Mouse (Mus musculus) left cerebral cortex, postnatal 14 days (tissue): ENCODE results near the gene Bicc1. TPM values are rescaled to one million over a fixed set of nuclear protein-coding genes. Genes with fewer than 3 reads are reported as not detected.

Experiments used
- DNase-seq, 2 experiments: peaks; one replicate each; pipeline ENCODE4 v3.0.0; 2021 to 2022; ENCODE audit warnings: low spot score in 2 of 2, mixed read lengths in 1 of 2
- intact Hi-C: fragments of 180-260 bp; cut with DNase I; formaldehyde crosslinking; loops from one replicate; pipeline ENCODE4 v1.15.1; 2025
- total RNA-seq, 2 experiments: library from RNA; stranded (reverse); gene quantifications; 2 replicates each; pipeline ENCODE4 v1.2.3; 2021

Gene Bicc1
- total RNA-seq, 2 experiments from 2014 or later, result 6.5 to 6.7 TPM

DNA sequence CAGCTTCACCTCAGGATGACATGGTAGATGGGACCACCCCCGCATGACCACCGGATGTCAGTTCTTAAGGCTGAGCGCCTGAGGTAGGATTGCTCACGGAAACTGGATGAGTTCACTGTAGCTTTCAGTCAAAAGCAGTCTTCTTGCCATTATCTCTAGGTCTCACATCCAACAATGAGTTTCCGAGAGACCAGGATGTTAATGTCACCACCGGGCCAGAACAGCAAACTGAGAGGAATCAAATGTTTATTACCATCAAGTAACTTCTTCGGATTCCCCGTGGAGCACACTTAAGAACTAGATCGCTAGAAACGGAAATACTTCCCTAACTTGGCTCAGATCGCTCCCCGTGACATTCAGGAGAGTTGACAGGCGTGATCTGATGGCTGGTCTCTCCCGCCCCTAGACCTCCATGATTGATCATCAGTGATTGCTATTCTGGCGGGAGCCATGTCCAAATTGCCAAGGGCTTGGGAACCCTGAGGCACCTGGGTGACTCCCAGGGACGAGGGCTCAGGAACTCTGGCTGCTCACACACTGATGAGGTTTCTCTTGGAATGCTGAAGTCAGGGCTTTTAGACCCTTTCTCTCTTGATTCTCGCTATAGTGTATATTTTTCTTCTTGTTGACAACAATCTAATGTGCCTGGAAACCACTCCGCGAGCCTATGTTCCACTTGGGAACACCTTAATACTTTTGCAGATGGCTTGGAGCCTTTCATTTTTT, 149.6 kb downstream of the Bicc1 start:
- DNase-seq, result no peak
- intact Hi-C loops, result no loop called here

DNA sequence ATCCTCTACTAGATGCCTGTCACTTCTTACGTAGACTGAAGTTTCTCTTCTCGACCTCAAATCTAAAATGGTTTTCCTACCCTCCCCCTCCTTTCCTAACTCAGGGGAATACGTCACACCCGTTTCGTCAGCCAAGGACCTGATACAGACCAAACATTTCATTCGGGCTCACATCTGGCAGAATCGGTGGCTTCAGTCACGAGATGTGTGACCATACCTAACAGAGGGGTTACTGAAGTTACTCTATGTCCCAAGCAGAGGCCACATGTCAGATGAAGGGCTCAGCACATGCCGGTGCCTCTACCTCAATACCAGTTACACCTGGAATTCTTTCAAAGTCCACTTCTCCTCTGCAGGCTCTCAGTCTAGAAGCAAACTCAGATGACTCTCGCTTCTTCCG, 150.8 kb downstream of the Bicc1 start:
- no peak for DNase-seq
- intact Hi-C loops, result no loop called here

DNA sequence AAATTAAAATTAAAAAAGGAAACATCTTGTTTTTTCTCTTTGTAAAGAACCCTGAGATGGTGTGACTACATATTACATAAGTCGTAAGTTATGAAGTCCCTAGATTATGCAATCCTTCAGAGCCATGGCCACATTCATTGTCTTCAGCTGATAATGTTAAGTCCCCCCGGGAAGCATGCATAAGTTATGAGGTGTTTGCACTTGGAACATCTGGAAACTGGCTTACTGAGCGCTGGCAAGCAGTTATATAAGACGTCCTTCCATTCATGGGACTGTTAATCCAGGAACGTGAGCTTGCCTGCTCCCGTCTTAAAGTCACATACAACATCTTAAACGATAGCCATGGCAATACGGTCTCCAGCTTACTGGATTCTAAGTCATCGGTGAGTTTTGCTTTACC, 151.5 kb downstream of the Bicc1 start:
- intact Hi-C loops, result no loop called here
- no peak for DNase-seq

DNA sequence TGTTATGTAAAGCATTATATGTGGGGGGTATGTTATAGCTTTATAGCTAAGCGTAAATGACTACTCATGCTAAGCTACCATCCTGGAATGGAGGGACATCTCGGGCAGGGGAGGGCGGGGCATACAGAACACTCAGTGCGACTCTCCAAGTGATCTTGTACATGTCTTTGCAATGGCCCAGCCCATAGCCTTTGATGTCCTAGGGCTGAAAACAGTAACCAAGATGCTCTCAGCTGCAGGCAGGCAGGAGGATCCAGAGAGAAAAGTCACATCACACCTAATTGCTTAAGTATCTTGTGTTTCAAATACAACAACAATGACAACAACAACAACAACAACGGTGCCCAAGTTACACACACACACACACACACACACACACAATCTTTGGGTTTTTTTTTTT, 152.0 kb downstream of the Bicc1 start:
- intact Hi-C loops, result no loop called here
- DNase-seq, result no peak

DNA sequence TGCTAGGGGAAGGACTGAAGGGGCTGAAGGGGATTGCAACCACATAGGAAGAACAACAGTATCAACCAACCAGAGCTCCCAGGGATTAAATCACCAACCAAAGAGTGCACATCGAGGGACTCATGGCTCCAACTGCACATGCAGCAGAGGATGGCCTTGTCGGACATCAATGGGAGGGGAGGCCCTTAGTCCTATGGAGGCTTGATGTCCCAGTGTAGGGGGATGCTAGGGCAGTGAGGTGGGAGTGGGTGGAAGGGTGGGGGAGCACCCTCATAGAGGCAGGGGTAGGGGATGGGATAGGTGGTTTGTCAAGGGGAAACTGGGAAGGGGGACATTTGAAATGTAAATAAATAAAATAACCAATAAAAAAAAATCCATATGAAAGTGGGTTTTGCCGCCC, 152.5 kb downstream of the Bicc1 start:
- DNase-seq, result no peak
- intact Hi-C loops, result no loop called here

DNA sequence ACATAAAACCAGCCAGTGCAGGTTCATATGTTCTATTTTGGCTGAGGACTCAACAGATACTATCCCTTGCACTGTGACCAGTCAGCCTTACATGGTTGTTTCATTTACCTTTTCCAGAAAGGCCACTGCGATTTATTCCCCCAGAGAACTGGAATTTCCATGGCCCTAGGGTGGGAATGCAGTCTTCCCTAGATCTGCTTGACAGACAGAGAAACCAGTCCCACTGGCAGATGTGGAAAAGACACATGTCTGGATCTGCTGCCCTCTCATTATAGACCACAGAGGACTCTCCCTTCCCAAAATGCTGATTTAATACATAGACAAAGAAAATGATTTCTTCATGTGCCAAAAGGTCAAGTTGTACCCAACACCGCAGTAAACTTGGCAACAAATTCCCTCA, 156.6 kb downstream of the Bicc1 start:
- DNase-seq, result no peak
- intact Hi-C loops, result no loop called here

DNA sequence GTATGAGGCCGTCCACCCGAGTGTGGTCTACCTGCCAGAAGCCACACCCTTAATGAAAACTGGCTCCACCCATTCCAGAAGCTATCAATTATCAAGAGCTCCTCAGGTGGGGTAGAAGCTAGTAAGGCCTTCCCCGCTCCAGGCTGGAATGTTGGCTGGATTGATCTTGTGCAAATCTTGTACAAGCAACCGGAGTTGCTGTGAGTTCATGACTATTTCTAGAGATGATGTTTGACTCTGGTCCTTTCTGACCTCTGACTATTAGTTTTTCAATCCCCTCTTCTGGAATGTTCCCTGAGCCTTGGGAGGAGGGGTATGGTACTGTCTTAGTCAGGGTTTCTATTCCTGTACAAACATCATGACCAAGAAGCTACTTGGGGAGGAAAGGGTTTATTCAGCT, 157.3 kb downstream of the Bicc1 start:
- intact Hi-C loops, result no loop called here
- DNase-seq, result no peak

DNA sequence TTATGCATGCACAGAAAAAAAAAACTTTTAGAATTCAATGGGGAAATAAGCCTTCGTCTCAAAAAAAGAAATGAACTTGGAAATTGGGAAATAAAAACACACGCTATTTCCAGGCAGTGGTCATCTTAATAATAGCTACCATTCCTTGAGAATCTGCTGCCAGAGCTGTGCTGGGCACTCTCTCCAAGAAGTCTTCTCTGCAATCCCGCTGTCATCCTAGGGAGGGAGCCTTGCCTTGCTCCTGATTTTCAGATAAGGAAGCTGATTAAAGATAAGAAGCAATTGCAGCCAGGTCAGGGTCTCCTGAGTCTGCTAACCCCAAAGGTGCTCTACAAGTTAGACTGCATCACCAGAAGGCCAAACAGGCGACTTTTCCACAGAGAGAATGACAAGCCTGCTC, 161.4 kb downstream of the Bicc1 start:
- intact Hi-C loops, result no loop called here
- DNase-seq, result peak; percentile 33 to 57

DNA sequence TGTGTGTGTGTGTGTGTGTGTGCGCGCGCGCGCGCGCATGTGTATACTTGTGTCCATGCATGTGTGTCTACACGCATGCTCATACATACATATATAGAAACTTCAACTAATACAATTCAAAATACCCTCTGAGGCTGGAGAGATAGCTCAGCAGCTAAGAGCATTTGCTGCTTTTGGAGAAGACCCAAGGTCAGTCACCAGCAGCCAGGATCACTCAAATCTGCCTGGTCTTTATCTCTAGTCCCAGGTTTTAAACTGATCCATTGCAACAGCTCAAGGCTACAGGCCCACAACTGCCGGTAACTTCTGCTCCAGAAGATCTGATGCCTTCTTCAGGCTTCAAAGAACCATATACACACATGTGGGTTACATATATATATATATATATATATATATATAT, 163.4 kb downstream of the Bicc1 start:
- intact Hi-C loops, result no loop called here
- DNase-seq, result no peak

DNA sequence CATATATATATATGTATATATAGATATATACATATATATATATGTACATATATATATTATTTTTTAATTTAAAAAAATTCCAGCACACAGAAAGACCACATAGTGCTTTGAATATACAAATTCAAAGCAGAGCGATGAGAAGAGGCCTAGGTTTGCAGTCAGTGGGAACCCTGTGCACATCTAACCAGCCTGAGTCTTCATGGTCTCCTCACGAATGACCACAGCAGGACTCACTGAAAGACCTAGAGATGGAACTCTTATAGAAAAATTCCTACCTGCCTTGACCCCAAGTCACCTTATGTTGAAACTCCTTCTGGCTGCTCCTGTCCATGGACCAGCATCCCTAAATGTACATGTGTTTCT, 165.4 kb downstream of the Bicc1 start:
- intact Hi-C loops, result no loop called here

DNA sequence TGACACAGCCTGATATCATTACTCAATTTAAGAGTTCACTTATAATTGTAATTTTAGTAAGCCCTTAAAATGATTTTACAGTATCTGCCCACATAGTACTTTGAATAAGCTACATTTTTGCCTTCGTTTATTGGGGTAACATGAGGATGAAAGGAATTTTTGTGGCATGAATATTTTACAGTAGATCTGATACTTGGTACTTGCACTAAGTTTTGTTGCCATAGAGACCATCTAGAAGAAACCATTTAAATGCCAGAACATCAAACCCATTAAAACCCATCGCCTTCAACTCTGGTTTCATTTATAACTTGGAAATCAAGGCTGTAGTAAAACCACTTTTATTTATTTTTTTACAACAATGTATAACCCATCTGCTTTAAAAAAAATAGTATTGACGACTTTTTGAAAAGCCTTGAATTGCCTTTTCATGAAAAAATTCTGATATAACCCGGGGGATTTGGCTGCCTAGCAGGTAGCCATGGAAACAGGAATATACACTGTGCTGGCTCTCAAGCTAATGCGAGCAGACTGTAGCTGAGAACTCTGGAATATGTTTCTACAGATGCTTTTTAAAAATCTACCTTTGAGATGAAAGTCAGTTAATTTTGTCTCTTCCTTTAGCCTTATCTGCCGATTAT, 165.9 kb downstream of the Bicc1 start:
- peak; percentile 40 to 68 for DNase-seq
- intact Hi-C loops, result no loop called here

More for the DNA sequence above, 165.4 kb downstream of the Bicc1 start:
- no peak for DNase-seq

DNA sequence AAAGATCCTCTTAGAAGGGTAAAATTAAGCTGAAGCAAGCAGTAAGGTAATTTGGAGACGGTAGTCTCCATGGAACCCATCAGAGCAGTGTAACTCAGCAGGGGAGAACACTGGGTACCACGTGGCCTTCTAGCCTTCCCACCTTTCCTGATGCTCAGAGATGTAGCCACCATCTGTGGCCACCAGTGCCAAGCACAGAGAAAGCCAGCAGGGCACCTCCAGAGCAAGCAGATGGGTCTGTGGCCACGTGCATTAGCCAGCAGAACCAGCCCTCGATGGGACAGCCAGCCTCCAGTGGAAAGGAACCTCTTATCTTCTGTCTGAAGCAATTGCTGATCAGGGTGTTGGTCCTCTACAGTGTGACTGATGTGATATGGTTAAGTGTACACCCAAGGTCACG, 172.1 kb downstream of the Bicc1 start:
- intact Hi-C loops, result no loop called here
- DNase-seq, result no peak

DNA sequence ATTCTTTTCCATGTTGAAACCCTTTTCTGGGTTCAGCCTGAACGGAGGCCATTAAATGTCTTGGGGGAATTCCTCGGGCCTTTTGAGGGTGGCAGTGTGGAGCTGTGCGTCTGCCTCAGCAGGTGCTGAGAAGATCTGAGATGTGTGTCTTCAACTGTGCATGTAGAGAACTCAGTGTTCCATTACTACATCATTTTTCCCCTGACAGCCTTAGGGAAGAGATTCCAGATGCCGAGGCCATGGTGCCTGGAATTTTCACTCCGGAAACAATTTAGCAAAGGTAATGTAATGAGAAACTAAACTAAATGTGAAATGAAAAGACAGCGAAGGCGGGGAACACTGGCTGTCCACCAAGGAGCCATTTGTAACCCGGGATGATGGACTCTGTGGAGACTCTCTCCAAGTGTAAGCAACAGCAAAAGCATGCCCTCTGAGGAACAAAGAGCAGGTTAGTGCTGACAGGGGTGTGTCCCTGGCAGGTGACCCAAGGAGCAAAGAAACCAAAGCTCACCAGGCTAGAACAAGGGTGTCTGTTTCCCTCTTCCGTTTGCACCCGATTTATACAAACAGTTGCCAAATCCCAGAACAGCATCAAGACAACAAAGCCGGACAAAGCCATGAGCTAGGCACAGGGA, 176.3 kb downstream of the Bicc1 start:
- DNase-seq, result no peak
- intact Hi-C loops, result loop anchor here (5.0 kb wide), 1 partner anchor 234 kb away; no protein-coding TSS in a partner anchor

DNA sequence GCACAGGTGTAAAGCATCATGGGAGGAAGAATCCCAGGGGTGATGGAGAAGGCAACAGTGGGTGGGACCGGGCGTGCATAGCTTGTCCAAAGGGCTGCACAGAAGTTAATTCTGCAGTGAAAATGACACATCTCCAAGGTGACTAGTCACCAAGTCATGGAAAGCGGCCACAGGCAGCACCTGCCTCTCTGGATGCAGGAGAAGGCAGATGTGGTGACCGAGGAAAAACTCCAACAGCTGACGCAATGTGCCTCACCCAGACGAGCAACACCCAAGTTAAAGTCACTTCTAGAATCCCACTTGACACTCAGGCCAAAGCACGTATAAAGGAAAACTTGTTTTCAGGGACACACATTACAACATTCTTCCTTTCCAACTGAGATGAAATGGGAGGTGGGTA, 177.3 kb downstream of the Bicc1 start:
- no peak for DNase-seq
- intact Hi-C loops, result loop anchor here (5.0 kb wide), 1 partner anchor 235 kb away; no protein-coding TSS in a partner anchor

DNA sequence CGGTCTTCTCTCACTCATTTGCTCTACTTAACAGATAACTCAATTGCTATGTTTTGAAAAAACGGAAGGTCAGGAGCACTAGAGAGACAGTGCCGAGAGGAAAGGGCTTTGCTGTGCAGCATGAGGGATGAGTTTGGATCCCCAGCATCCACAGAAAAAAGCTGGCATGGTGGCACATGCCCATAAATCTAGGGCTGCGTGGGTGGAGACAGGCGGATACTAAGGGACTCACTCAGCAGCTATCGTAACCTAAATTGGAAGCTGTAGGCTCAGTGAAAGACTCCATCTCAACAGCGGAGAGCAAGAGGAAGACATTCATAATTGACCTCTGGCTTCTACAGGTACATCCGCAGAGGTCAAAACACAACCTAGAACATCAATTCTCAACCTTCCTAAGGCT, 179.8 kb downstream of the Bicc1 start:
- intact Hi-C loops, result loop anchor here (5.0 kb wide), 1 partner anchor 238 kb away; no protein-coding TSS in a partner anchor

DNA sequence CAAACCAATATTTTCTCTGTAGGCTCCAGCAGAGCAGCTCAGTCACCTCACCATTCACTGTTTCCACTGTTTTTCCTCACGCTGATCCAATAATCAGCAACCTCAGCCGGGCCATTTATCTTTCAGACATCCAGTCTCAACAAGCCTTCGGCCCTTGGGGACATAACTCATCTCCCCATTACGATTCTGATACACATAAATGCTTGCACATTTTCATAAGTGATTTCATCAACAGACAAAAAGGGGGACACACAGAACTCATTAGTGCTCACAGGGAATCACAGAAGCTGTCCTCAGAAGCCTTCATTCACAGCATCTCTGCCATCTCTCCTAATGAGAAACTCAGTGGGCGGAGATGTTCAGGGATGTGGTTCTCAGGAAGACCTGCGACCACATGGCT, 182.4 kb downstream of the Bicc1 start:
- no peak for DNase-seq
- intact Hi-C loops, result no loop called here

More for the DNA sequence above, 179.8 kb downstream of the Bicc1 start:
- DNase-seq, result no peak

DNA sequence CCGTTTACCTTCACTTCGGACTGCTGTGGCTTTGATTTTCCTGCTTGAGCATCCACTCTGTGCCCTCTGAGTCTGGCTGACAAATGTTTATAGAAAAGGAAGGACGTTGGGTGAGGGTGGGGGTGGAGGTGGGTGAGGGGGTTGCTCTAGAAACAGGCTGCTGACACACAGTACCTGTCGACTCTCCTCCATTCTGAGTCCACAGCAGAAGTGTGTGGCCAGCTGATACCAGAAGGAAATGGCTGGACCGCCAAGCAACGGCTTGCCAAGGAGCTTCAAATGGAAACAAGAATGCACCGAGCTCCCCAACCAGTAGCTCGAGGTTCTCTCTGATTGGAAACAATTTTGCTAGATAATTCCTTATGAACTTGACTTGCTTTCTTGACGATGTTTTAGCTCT, 182.9 kb downstream of the Bicc1 start:
- intact Hi-C loops, result no loop called here
- no peak for DNase-seq

DNA sequence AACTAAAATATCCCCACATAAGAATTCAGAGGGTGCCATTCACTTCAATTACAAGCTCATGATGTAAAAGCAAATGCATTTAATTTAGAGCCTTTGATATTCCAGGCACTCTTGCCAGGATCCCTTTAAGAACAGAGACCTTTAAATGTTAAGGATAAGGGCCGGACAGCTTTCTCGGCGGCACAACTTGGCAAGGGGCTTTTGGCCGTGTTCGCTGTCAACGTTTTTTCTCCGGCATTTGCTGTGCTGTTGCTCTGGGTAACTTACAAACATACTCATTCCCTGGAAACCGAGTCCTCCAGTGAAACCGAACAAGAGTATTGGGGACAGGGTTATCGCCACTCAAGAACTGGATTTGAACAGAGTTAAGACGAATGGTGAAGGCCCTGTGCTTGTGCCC, 188.3 kb downstream of the Bicc1 start:
- intact Hi-C loops, result no loop called here
- DNase-seq, result no peak

DNA sequence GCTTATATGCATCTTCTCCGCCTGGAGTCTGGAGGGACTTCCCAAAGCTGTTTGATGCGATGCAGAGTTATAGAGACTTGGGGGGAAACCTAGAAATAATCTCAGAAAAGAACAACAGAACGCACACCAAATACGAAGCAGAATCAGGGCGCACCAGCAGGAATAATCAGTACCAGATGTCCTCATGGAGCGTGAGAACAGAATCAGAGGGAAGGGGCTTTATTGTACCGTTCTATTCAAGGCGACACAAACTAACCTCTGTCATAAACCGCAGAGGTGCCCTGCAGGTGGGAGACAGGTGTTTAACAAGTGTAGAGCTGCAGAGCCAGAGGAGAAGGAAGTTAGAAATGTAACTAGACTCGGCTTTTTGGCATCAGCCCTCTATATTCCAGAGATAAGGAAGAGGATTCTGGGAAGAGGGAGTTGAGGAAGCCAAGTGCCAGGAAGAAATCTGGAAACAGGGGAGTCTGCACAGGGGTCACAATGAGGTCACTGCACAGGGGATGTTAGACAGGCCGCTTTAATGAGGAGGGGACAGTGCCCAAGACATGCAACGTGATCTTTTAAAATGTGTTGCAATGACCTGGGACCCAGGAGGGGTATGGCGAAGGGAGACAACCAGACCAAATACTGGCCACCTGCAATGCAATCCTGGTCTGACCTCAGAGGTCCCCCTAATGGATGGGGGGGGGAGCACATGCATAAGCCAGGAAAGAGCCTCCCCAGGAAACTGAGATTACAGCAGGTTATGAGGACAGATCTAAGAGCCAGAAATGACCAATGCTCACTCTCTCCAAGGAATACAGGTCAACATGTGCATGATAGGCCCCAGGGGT, 190.4 kb downstream of the Bicc1 start:
- no peak for DNase-seq
- intact Hi-C loops, result loop anchor here (5.0 to 10.0 kb wide), 3 partner anchors 248 to 414 kb away; no protein-coding TSS in a partner anchor
